Mouse (Mus musculus): ENCODE measurements around the gene Pigx. TPM values are rescaled to one million over a fixed set of nuclear protein-coding genes. Genes with fewer than 3 reads are reported as not detected.

Gene Pigx
- polyA plus RNA-seq, 1 experiment from 2014 or later: 153 TPM

DNA sequence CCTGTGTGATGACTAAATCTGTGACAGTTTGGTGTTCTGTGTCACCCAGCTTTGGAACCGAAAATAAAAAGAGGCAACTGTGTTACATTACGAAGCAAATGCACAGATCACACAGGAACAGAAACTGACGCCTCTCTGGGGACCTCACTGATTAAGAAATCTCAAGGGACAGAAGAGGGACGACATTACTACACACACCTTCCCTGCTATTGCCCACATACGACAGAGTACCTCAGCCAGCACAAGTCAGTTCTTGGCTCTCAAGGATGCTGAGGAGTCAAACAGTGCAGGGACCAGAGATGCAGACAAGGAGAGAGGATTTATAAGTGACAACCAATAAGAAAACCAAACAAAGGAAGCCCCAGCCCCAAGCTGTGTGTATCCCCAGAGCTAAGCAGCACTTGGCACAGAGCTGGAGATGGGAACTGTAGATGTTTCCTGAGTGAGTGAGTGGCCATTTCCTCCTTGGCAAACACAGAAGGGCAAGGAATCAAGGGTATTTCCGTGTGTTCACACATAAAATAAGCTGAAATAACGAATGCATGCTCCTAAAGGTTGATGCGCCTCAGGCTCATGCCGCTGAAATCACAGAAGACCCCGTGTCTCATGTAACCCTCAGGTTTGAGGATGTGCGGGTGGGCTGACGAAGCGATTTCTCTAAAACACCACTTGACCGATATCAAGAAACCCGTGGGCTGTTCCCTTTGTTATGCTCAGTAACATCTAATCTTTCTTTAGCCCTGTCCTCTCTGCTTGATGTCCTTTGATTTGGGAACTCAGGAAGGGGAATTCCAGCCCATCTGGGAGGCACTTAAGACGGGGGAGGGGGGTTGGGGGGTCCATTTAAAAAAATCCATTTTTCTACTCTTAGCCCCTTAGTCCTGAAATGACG, 25.1 kb upstream of the Pigx start:
- Histone ChIP-seq H3K27me3 (ENCODE audit: poor library complexity, severe bottlenecking) (no peaks in the 10 kb centered on the region), H3K27ac (no peak overlapping the region), H3K36me3 (replicated peaks) (no peaks in the 10 kb centered on the region), H3K9me3 (no peaks in the 10 kb centered on the region), H3K4me3 (no peak overlapping the region), H3K4me1 (no peaks in the 10 kb centered on the region)
- no peak for DNase-seq (ENCODE audit: extremely low spot score, low spot score)
- WGBS: 75% methylated on average over 17 of the region's 17 CpGs

DNA sequence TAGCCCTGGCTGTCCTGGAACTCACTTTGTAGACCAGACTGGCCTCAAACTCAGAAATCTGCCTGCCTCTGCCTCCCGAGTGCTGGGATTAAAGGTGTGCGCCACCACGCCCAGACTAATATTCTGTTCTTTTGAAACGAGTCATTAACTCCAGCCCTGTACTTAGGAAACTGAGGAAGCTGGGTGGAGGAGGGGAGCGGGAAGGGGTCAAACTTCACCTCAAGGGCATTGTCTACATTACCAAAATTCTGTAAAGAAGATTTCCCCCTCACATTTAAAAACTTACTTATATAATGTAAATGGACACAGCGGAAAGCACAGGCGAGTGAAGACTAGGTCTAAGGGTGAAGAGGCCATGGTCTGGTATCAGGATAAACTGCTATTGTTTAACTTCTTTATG, 24.5 kb upstream of the Pigx start:
- WGBS: 88% methylated on average over 7 of the region's 7 CpGs
- no peak overlapping the region for H3K4me3 ChIP-seq
- H3K36me3 ChIP-seq (replicated peaks): no peaks in the 10 kb centered on the region

DNA sequence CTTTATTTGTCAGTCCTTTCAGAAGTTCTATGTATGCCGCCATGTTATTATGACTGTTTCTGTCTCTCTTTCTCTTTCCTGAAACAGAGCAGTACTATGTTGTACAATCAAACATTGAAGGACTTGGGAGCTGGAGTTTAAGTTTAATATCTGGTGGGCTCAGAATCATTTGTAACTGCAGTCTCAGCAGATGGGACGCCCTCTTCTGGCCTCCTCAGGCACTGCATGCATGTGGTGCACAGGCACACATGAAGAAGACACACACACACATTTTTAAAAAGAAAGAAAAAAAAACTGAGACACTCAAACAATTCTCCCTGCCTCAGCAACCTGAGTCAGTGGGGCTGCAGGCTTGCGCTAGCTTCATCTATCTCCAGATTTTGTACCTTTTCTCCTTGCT, 20.9 kb upstream of the Pigx start:
- no peaks in the 10 kb centered on the region for H3K9me3 ChIP-seq
- no peak overlapping the region for H3K27ac ChIP-seq
- no peak for DNase-seq (ENCODE audit: extremely low spot score, low spot score)
- WGBS: 86% methylated on average over 3 of the region's 3 CpGs
- peaks cover 10% of the 10 kb centered on the region for H3K4me1 ChIP-seq
- no peaks in the 10 kb centered on the region for H3K36me3 ChIP-seq (replicated peaks)
- H3K4me3 ChIP-seq: no peak overlapping the region
- no peaks in the 10 kb centered on the region for H3K27me3 ChIP-seq (ENCODE audit: poor library complexity, severe bottlenecking)

More for the DNA sequence above, 24.5 kb upstream of the Pigx start:
- Histone ChIP-seq H3K27ac (no peak overlapping the region), H3K9me3 (no peaks in the 10 kb centered on the region), H3K27me3 (ENCODE audit: poor library complexity, severe bottlenecking) (no peaks in the 10 kb centered on the region), H3K4me1 (no peaks in the 10 kb centered on the region)
- DNase-seq (ENCODE audit: extremely low spot score, low spot score): no peak

DNA sequence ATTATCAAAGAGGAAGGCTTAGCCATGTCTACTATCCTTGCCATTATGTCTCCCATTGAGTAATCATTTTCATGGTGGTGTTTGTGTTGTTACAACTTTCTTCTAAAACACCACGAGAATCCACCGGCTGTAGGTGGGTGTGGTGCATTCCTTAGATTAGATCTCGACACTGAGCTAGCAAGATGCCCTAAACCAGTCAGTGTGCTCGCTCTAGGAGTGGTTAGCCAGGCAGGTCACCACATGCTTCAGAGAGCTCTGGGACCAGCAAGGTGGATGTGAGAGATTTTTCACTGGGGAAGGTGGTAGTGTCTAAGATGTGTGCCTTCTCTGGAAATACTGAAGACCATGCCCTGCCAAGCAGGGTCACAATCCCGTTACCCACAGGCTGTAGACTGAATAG, 16.6 kb upstream of the Pigx start:
- Histone ChIP-seq H3K4me1 (peaks cover 15% of the 10 kb centered on the region), H3K9me3 (no peaks in the 10 kb centered on the region), H3K36me3 (replicated peaks) (no peaks in the 10 kb centered on the region), H3K4me3 (no peak overlapping the region), H3K27ac (no peak overlapping the region), H3K27me3 (ENCODE audit: poor library complexity, severe bottlenecking) (no peaks in the 10 kb centered on the region)
- 59% methylated on average over 5 of the region's 5 CpGs for WGBS
- no peak for DNase-seq (ENCODE audit: extremely low spot score, low spot score)

DNA sequence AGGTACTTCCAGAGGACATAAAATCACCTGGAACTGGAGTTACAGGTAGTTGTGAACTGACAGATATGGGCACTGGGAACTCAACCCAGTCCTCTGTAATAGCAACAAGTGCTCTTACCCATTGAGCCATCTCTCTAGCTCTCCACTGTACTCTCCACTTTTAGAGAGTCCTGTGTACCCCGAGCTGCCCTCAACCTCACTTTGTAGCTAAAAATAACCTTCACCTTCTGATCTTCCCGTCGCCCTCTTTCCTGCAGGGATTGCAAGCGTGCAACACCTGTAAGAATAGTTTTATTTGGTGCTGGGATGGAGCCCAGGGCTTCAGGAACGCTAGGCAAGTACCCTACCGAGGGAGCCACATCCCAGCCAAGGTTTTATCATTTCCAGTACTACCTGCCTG, 16.2 kb upstream of the Pigx start:
- Histone ChIP-seq H3K27ac (no peak overlapping the region), H3K9me3 (no peaks in the 10 kb centered on the region), H3K4me1 (peaks cover 15% of the 10 kb centered on the region), H3K27me3 (ENCODE audit: poor library complexity, severe bottlenecking) (no peaks in the 10 kb centered on the region), H3K36me3 (replicated peaks) (peaks cover under 1% of the 10 kb centered on the region), H3K4me3 (no peak overlapping the region)
- no peak for DNase-seq (ENCODE audit: extremely low spot score, low spot score)
- WGBS: 71% methylated on average over 6 of the region's 6 CpGs

DNA sequence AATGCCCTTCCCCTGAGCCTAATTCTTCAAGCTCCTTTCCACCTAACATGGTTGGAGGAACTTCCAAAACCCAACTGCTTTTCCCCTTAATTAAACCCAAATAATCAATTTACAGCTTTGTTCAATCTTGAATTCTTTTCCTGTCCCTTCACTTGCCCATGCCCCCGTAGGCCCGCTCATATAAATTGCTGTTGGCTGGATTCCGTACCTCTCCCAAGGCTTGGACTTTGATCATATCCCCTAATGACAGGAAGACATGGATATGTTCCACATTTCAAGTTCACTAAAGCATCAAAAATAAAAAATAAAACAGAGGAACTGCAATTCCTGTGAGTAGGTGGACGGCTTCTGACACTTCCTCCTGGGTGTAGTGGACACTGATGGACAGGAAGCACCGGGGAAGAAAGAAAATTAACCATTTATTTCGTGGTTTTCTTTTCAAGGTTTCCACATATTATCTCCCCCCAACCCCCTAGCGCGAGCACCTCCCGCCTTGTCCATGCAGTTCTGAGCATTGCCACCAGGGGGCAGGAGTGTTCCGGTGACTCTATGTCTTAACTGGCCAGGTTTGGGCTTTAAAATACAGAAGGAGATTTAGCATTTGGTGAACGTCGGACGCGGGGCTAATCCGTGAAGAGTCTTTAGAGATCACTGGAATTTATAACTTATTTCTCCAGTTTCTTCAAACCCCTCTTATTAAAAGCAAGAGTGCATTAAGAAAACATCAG, 15.6 kb upstream of the Pigx start:
- no peak overlapping the region for H3K27ac ChIP-seq
- H3K36me3 ChIP-seq (replicated peaks): peaks cover 7% of the 10 kb centered on the region
- H3K4me3 ChIP-seq: no peak overlapping the region
- no peaks in the 10 kb centered on the region for H3K9me3 ChIP-seq
- H3K4me1 ChIP-seq: peaks cover 15% of the 10 kb centered on the region
- DNase-seq (ENCODE audit: extremely low spot score, low spot score): peak; percentile 81
- H3K27me3 ChIP-seq (ENCODE audit: poor library complexity, severe bottlenecking): no peaks in the 10 kb centered on the region
- 23% methylated on average over 15 of the region's 15 CpGs for WGBS

DNA sequence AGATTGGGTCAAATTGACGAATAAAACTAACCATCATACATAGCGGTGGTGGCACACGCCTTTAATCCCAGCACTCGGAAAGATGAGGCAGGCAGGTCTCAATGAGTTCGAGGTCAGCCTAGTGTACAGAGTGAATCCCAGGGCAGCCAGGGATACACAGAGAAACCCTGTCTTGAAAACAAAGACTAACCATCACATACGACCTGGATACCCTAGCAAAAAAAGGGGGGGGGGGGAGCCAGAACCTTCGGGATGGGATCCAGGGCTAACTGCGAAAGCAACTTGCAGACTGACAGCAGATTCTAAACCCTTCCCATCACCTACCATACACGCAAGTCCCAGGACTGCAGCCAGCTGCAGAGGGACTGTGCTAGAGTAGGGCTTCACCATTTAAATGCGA, 14.9 kb upstream of the Pigx start:
- Histone ChIP-seq H3K27ac (no peak overlapping the region), H3K4me1 (peaks cover 15% of the 10 kb centered on the region), H3K4me3 (no peak overlapping the region), H3K27me3 (ENCODE audit: poor library complexity, severe bottlenecking) (no peaks in the 10 kb centered on the region), H3K36me3 (replicated peaks) (peaks cover 11% of the 10 kb centered on the region), H3K9me3 (no peaks in the 10 kb centered on the region)
- DNase-seq (ENCODE audit: extremely low spot score, low spot score): no peak
- 87% methylated on average over 10 of the region's 10 CpGs for WGBS

DNA sequence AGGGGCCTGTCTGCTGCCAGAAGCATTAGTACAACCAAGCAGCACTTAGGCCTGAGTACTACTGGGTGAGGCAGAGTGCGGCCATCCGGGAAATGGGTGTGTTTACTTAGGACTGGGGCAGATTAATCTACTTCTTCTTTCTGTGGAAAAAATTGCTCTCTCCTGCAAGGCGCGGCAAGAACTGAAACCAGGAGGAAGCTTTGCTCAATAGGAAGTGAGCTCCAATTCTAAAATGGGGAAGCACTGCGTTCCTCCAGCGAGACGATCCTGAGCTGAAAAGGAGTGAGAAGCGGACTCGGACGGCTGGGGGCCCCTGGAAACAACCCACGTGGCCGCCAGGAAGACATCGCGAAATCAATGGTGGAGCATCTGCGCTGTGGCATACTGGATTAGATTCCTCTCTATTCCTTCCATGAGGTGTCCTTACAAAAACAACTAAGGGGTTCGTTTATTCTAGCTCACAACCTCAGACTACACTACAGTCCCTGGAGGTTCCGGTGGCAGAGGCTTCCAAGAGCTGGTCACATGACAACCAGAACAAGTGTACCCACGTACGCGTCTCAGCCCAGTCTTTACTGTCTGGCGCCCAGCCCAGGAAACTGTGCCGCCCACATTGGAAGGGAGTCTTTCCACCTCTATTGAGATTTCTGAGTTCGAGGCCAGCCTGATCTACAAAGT, 14.1 kb upstream of the Pigx start:
- peaks cover 16% of the 10 kb centered on the region for H3K36me3 ChIP-seq (replicated peaks)
- H3K4me1 ChIP-seq: peaks cover 15% of the 10 kb centered on the region
- DNase-seq (ENCODE audit: extremely low spot score, low spot score): no peak
- H3K27me3 ChIP-seq (ENCODE audit: poor library complexity, severe bottlenecking): no peaks in the 10 kb centered on the region
- no peaks in the 10 kb centered on the region for H3K9me3 ChIP-seq
- no peak overlapping the region for H3K27ac ChIP-seq
- no peak overlapping the region for H3K4me3 ChIP-seq
- 79% methylated on average over 23 of the region's 23 CpGs for WGBS

DNA sequence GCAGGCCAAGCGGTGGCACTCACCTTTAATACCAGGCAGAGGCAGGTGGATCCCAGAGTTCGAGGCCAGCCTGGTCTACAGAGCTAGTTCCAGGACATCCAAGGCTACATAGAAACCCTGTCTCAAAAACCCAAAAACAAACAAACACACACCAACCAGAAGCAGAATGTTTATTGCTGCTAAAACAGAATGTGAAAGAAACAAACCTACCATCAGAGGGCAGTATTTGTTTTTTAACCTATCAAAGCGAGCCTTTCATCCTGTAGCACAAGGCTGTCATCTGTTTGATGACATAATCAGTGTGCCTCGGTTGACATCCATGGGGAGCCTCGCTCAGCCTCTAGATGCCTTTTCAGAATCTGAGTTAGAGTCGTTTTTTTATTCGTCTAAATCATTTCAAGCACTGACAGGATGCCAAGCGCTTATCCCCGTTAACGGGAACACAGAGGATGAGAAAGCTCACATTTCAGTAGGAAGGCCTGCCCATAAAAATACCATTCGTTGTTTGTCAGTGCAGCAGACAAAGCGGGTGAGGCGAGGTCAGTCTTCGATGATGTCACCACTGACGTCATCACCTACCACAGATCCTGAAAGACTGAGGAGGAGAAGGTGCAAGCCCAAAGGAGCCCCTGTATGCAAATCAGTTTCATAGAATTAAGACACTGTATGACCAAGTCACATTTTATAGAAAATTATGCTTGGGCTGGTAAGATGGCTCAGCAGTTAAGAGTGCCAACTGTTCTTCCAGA, 11.6 kb upstream of the Pigx start:
- H3K36me3 ChIP-seq (replicated peaks): peaks cover 39% of the 10 kb centered on the region
- no peaks in the 10 kb centered on the region for H3K9me3 ChIP-seq
- no peak for DNase-seq (ENCODE audit: extremely low spot score, low spot score)
- WGBS: 86% methylated on average over 15 of the region's 15 CpGs
- H3K27ac ChIP-seq: no peak overlapping the region
- peaks cover 10% of the 10 kb centered on the region for H3K4me1 ChIP-seq
- H3K4me3 ChIP-seq: no peak overlapping the region
- no peaks in the 10 kb centered on the region for H3K27me3 ChIP-seq (ENCODE audit: poor library complexity, severe bottlenecking)

DNA sequence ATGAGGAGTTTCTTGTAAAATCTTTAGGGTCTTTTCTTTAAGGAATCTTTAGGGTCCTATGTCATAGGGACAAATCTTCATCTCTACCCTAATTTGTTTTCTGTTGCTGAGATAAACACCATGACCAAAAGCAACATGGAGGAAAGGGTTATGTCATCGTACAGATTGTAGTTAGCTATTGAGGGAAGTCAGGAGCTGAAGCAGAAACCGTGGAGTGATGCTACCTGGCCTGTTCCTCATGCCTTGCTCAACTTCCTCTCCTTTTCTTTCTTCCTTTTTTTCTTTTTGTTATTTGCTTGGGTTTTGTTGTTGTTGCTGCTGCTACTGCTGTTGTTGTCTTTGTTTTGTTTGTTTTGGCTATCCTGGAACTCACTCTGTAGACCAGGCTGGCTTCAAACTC, 9.0 kb upstream of the Pigx start:
- H3K36me3 ChIP-seq (replicated peaks): peaks cover 62% of the 10 kb centered on the region
- H3K4me1 ChIP-seq: no peaks in the 10 kb centered on the region
- H3K27me3 ChIP-seq (ENCODE audit: poor library complexity, severe bottlenecking): no peaks in the 10 kb centered on the region
- WGBS: 95% methylated on average over 2 of the region's 2 CpGs
- H3K4me3 ChIP-seq: no peak overlapping the region
- no peak overlapping the region for H3K27ac ChIP-seq
- peaks cover 3% of the 10 kb centered on the region; the same call in 1 of the 2 replicates for H3K9me3 ChIP-seq
- no peak for DNase-seq (ENCODE audit: extremely low spot score, low spot score)

DNA sequence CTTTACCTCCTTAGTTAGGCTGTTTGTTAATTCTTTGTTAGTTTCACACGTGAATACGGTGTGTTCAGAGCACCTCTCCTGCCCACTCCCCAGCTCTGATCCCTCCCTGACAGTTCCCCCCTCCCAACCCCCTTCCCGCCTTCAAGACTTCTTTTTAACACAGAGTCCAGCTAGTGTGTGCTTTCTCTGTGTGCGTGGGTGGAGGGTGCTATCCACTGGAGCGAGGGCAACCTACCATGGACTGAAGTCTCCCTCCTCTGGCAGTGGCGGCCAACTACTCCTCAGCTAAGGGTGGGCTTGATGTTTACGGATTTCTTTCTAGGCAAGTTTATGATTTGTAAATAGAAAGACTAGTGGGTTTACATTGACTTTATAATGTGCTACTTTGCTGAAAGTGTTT, 8.6 kb upstream of the Pigx start:
- Histone ChIP-seq H3K36me3 (replicated peaks) (peaks cover 66% of the 10 kb centered on the region), H3K9me3 (peaks cover 3% of the 10 kb centered on the region; the same call in 1 of the 2 replicates), H3K4me1 (no peaks in the 10 kb centered on the region), H3K27me3 (ENCODE audit: poor library complexity, severe bottlenecking) (no peaks in the 10 kb centered on the region), H3K4me3 (no peak overlapping the region), H3K27ac (no peak overlapping the region)
- 83% methylated on average over 7 of the region's 7 CpGs for WGBS
- no peak for DNase-seq (ENCODE audit: extremely low spot score, low spot score)

DNA sequence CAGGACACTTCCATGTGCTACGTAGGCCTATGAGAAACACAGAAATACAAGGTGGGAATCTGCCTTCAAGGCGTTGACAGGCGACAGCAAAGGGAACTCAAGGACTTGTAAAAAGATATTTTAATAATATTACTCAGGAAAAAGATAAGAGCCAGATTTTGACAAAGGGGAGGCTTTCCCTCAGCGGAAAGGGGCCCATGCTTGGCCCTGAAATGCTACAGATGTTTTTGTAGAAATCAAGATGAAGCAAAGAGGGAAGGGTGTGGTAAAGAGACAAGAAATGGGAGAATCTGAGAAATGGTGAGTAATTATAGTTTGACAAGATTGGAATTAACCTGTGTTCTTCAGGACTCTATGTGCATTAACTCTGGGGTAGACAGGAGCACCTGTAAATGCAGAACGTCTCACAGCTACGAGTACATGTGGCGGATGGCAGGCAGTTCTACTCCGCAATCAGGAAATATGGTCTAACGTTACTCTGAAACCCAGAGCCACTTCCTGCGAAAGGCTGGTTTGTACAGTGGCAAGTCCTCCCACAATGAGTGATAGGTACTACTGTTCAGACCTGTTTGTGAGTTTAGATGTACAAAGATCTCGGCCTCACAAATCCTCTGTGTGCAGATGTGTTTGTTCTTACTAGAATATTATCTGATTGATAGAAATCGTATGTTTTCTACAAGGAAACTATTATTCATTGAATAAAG, 8.0 kb upstream of the Pigx start:
- Histone ChIP-seq H3K9me3 (peaks cover 3% of the 10 kb centered on the region; the same call in 1 of the 2 replicates), H3K27me3 (ENCODE audit: poor library complexity, severe bottlenecking) (no peaks in the 10 kb centered on the region), H3K4me3 (no peak overlapping the region), H3K36me3 (replicated peaks) (peaks cover 73% of the 10 kb centered on the region), H3K4me1 (no peaks in the 10 kb centered on the region), H3K27ac (no peak overlapping the region)
- WGBS: 96% methylated on average over 12 of the region's 12 CpGs
- no peak for DNase-seq (ENCODE audit: extremely low spot score, low spot score)
